Mouse (Mus musculus) cortical plate, adult 2 months (tissue): Measurements from ENCODE around the gene Carhsp1.

ENCODE experiments used
- CTCF ChIP-seq: fragments of 200-500 bp; IDR thresholded peaks from 2 replicates; pipeline ENCODE4 v1.5.1; 2011; ENCODE audit warnings: mild to moderate bottlenecking, control low read depth, low read length; ENCODE audit not compliant: insufficient read depth; ENCODE audit errors: extremely low read depth
- POLR2A ChIP-seq: fragments of 200-500 bp; IDR thresholded peaks from 2 replicates; pipeline ENCODE4 v1.6.1; 2011; ENCODE audit warnings: mild to moderate bottlenecking, low read length, control low read depth; ENCODE audit not compliant: insufficient read depth; ENCODE audit errors: extremely low read depth

GRCm38 (mm10) chr16:8672350-8672687, 364 bp upstream of the Carhsp1 start:
- no peak for TF ChIP-seq CTCF
- TF ChIP-seq POLR2A: no peak
